Mouse (Mus musculus) liver, embryonic 14.5 days (tissue): ENCODE measurements around the gene Naa60. TPM values are rescaled to one million over a fixed set of nuclear protein-coding genes. Genes with fewer than 3 reads are reported as not detected.

Source experiments
- ATAC-seq: fragments of 200-750 bp; cut with Nextera tagmentation; 2 replicates; pipeline ENCODE4 v1.8.0; 2017; ENCODE audit warnings: moderate number of reproducible peaks, mild to moderate bottlenecking, moderate library complexity; ENCODE audit not compliant: insufficient read depth
- DNase-seq, 3 experiments: peaks; one replicate each; pipeline ENCODE4 v3.0.0-alpha.2; 2012 to 2013; ENCODE audit warnings: low read depth in 3 of 3, low spot score in 3 of 3
- H3K27ac ChIP-seq: fragments of 300-500 bp; sonication (generic); 2 replicates; pipeline ENCODE4 v1.5.1; 2014; ENCODE audit warnings: moderate library complexity, mild to moderate bottlenecking, control low read depth, inconsistent platforms
- H3K27me3 ChIP-seq: fragments of 300-500 bp; sonication (generic); 2 replicates; pipeline ENCODE4 v1.6.1; 2014; ENCODE audit warnings: mild to moderate bottlenecking, low read length, moderate library complexity; ENCODE audit not compliant: control insufficient read depth, insufficient read depth
- H3K36me3 ChIP-seq: fragments of 300-500 bp; sonication (generic); replicated peaks from 2 replicates; pipeline ENCODE4 v1.6.1; 2014; ENCODE audit warnings: low read depth; ENCODE audit not compliant: control insufficient read depth, insufficient read depth
- H3K4me1 ChIP-seq, 2 experiments: fragments of 200-500 bp in 1 of 2; fragments of 300-500 bp in 1 of 2; sonication (generic) in 1 of 2; replicated peaks; 2 replicates each; pipeline ENCODE4 v1.6.1; 2012 to 2014; ENCODE audit warnings: antibody characterized with exemption in 1 of 2, inconsistent platforms in 1 of 2, low read length in 1 of 2; ENCODE audit not compliant: control insufficient read depth in 2 of 2, insufficient read depth in 2 of 2
- H3K4me2 ChIP-seq: fragments of 300-500 bp; sonication (generic); 2 replicates; pipeline ENCODE4 v1.6.1; 2014; ENCODE audit warnings: low read depth, mild to moderate bottlenecking, control low read depth, moderate library complexity
- H3K4me3 ChIP-seq, 2 experiments: fragments of 200-500 bp in 1 of 2; fragments of 300-500 bp in 1 of 2; sonication (generic) in 1 of 2; 2 replicates each; pipeline ENCODE4 v1.5.1; 2012 to 2014; ENCODE audit warnings: low read depth in 2 of 2, low read length in 2 of 2, mild to moderate bottlenecking in 2 of 2, control low read depth in 1 of 2, inconsistent platforms in 1 of 2, moderate library complexity in 1 of 2; ENCODE audit not compliant: insufficient read depth in 1 of 2
- H3K9ac ChIP-seq: fragments of 300-500 bp; sonication (generic); replicated peaks from 2 replicates; pipeline ENCODE4 v1.6.1; 2014; ENCODE audit warnings: mild to moderate bottlenecking, control low read depth, moderate library complexity
- H3K9me3 ChIP-seq: fragments of 300-500 bp; sonication (generic); 2 replicates; pipeline ENCODE4 v1.6.1; 2016; ENCODE audit warnings: low read length, mixed read lengths; ENCODE audit not compliant: control insufficient read depth
- CTCF ChIP-seq: IDR thresholded peaks from 2 replicates; pipeline ENCODE4 v1.5.1; 2016; ENCODE audit warnings: antibody characterized with exemption, low read depth, control low read depth
- EP300 ChIP-seq: IDR thresholded peaks from 2 replicates; pipeline ENCODE4 v1.6.1; 2016; ENCODE audit warnings: antibody characterized with exemption, low read depth
- WGBS: fragments of 180-500 bp; shearing (Covaris S2); extraction: QIAGEN DNeasy Blood & Tissue Kit; methylation state at CpG from one replicate; pipeline ENCODE4 v1.1.7; 2014; ENCODE audit not compliant: insufficient replicate concordance; 5-methylcytosine and 5-hydroxymethylcytosine counted together
- polyA plus RNA-seq, 2 experiments: library from polyadenylated mRNA; depleted of rRNA in 1 of 2; stranded (reverse) in 1 of 2; unstranded in 1 of 2; fragments of >200 nt; fragmentation: Nextera tagmentation in 1 of 2; extraction: Ambion mirVana in 1 of 2; gene quantifications; 2 replicates each; pipeline versions ENCODE4 v1.2.1 to v1.2.3; 2012 to 2014

Naa60 gene
- polyA plus RNA-seq, 2 experiments, result 14.9 to 19.3 TPM

GRCm38 (mm10) chr16:3923966-3924365 lies 51.8 kb downstream of the Naa60 start:
- DNase-seq (no peak), ATAC-seq (no peak)
- Histone ChIP-seq H3K9me3 (no peaks in the 10 kb centered on the region), H3K9ac (no peak overlapping the region), H3K36me3 (peaks cover 6% of the 10 kb centered on the region), H3K4me2 (no peak overlapping the region), H3K27ac (no peak overlapping the region), H3K4me1 (no peaks in the 10 kb centered on the region), H3K27me3 (no peaks in the 10 kb centered on the region), H3K4me3 (no peak overlapping the region)
- 76% methylated on average over 4 of the region's 4 CpGs for WGBS
- TF ChIP-seq EP300 (no peak), CTCF (no peak)

GRCm38 (mm10) chr16:3928582-3928981 lies 56.4 kb downstream of the Naa60 start:
- no peak overlapping the region for H3K4me3 ChIP-seq
- no peaks in the 10 kb centered on the region for H3K27me3 ChIP-seq
- H3K9ac ChIP-seq, result no peak overlapping the region

GRCm38 (mm10) chr16:3929151-3929550 lies 57.0 kb downstream of the Naa60 start:
- Histone ChIP-seq H3K4me2 (no peak overlapping the region), H3K36me3 (peaks cover 6% of the 10 kb centered on the region), H3K27me3 (no peaks in the 10 kb centered on the region), H3K9ac (no peak overlapping the region), H3K4me1 (no peaks in the 10 kb centered on the region), H3K9me3 (no peaks in the 10 kb centered on the region), H3K4me3 (no peak overlapping the region), H3K27ac (no peak overlapping the region)
- ATAC-seq, result no peak
- 57% methylated on average over 7 of the region's 7 CpGs for WGBS
- no peak for DNase-seq
- TF ChIP-seq EP300 (no peak), CTCF (no peak)

More at GRCm38 (mm10) chr16:3928582-3928981, 56.4 kb downstream of the Naa60 start:
- ATAC-seq (no peak), DNase-seq (no peak)
- H3K27ac ChIP-seq, result no peak overlapping the region
- peaks cover 6% of the 10 kb centered on the region for H3K36me3 ChIP-seq
- no peaks in the 10 kb centered on the region for H3K4me1 ChIP-seq
- H3K9me3 ChIP-seq, result no peaks in the 10 kb centered on the region
- WGBS, result 17% methylated on average over 1 of the region's 1 CpGs
- no peak for TF ChIP-seq EP300
- TF ChIP-seq CTCF, result no peak
- no peak overlapping the region for H3K4me2 ChIP-seq

- whole genome bisulfite sequencing, result 73% methylated on average over 6 of the region's 6 CpGs
Measured at GRCm38 (mm10) chr16:3933536-3933935, 61.4 kb downstream of the Naa60 start.

GRCm38 (mm10) chr16:3934091-3934490 lies 61.9 kb downstream of the Naa60 start:
- DNase-seq, result no peak
- H3K36me3 ChIP-seq, result no peaks in the 10 kb centered on the region

More at GRCm38 (mm10) chr16:3933536-3933935, 61.4 kb downstream of the Naa60 start:
- H3K27me3 ChIP-seq, result no peaks in the 10 kb centered on the region
- no peak for ATAC-seq
- TF ChIP-seq CTCF (no peak), EP300 (no peak)
- no peak overlapping the region for H3K9ac ChIP-seq
- no peak overlapping the region for H3K4me3 ChIP-seq
- no peak overlapping the region for H3K4me2 ChIP-seq
- H3K9me3 ChIP-seq, result no peaks in the 10 kb centered on the region
- DNase-seq, result no peak
- H3K4me1 ChIP-seq, result no peaks in the 10 kb centered on the region
- no peaks in the 10 kb centered on the region; the same call in 1 of the 2 replicates for H3K36me3 ChIP-seq
- H3K27ac ChIP-seq, result no peak overlapping the region

More at GRCm38 (mm10) chr16:3934091-3934490, 61.9 kb downstream of the Naa60 start:
- WGBS, result 38% methylated on average over 1 of the region's 1 CpGs
- Histone ChIP-seq H3K9ac (no peak overlapping the region), H3K4me3 (no peak overlapping the region), H3K27ac (no peak overlapping the region), H3K4me2 (no peak overlapping the region), H3K27me3 (no peaks in the 10 kb centered on the region), H3K4me1 (no peaks in the 10 kb centered on the region), H3K9me3 (no peaks in the 10 kb centered on the region)
- ATAC-seq, result no peak
- no peak for TF ChIP-seq CTCF
- TF ChIP-seq EP300, result no peak
